Mouse (Mus musculus): ENCODE results near the gene Tmcc3.

The Tmcc3 gene

GRCm38 (mm10) chr10:94466313-94466712 lies 154.6 kb downstream of the Tmcc3 start:
- DNase-seq (ENCODE audit: low read depth, low spot score) = peak; percentile 91

- no peak for DNase-seq (ENCODE audit: low read depth, low spot score)
Measured at GRCm38 (mm10) chr10:94471487-94471886, 159.7 kb downstream of the Tmcc3 start.

DNA sequence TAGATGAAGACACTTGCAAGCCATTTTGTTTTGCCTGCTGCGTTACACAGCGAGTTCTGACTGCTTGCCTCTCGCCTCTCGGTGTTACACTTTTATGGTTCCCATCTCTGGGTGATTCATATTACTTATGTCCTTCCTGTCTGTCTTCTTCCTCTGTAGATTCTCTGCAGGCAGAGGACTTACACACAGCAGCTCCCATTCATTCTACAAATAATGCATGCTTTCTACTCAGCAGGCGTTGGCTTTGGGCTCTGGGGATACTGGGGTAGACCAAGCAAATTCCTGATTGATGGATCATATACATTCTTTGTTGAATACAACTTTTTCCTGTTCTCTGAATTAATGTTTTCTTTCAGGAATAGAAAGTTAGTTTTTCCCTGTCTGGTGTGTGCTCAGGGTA lies 161.8 kb downstream of the Tmcc3 start:
- no peak for DNase-seq (ENCODE audit: low read depth, low spot score)

GRCm38 (mm10) chr10:94474185-94474584 lies 162.4 kb downstream of the Tmcc3 start:
- no peak for DNase-seq (ENCODE audit: low read depth, low spot score)

DNA sequence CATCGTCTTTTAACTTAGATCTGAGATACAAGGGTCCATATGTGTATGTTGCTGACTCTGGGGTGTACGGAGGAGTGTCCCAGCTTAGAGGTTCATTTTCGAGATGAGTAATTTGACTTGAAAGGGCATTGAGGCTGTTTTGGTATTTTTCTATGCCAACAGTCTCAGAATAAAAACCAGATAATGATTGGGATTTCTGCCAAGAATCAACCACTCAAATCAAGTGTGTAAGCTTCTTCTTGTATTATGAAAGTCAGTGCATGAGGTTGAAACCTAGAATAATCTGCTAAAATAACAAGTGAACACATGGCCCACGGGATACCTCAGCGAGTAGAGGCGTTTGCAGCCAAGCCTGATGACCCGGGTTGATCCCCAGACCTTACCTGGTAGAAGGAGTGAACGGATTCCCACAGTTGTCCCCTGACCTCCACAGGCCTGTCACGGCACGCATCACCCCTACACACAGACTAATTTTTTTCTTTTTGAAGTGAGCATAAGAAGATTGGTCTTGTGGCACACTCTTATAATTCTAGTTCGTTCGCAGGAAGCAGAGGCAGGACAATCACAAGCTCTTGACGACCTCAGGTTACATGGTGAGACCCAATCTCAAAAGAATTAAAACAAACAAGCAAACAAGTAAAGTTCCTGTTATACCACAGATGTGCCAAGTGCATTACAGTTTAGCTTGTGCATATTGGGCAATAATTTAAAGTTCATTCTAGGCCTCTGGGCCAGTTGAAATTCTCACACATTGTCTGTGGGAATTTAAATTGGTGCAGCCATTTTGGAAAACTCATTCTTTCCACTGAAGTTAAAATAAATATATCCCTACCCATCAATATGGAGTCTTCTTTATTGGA lies 165.8 kb downstream of the Tmcc3 start:
- no peak for DNase-seq (ENCODE audit: low read depth, low spot score)

DNA sequence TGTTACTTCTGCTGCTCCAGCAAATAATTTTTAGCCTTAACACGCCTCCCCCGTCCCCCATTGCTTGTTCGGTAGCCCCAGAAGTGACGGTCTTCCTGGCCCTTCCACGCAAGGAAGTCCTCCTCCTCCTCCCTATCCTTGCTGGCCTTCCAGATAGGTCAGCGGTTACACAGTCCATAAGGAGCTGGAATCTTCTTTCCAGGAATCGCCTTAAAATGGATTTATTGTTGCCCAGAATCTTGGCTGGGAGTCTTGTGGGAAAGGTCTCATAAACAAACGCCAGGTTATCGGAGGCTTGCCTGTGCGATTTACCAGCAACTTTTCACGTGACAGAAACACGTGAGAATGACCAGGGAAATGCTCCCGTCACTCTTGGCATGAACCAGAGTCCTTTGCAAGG lies 167.9 kb downstream of the Tmcc3 start:
- DNase-seq (ENCODE audit: low read depth, low spot score) = no peak

GRCm38 (mm10) chr10:94480380-94481101 lies 168.8 kb downstream of the Tmcc3 start:
- peak; percentile 94 for DNase-seq (ENCODE audit: low read depth, low spot score)

- DNase-seq (ENCODE audit: low read depth, low spot score) = no peak
Measured at GRCm38 (mm10) chr10:94481613-94482012, 169.9 kb downstream of the Tmcc3 start.

DNA sequence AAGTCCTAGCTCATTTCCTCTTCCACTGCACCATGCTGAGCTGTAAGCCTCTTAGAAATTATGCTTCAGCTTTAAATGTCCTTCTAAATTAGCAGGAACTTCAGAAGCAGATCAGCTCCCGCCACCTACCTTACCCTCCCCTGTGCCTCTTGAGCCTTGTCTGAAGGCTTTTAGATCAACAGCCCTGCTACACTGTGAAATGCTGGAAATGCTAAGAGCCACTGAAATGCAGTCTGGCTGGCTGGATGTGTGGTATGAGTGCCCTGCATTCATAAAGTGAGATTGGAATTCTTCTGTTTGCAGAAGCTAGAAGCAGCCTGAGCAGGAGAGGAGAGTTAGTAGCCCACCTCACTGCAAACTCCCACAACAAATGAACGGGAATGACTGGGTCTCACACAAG lies 174.4 kb downstream of the Tmcc3 start:
- DNase-seq (ENCODE audit: low read depth, low spot score) = no peak

GRCm38 (mm10) chr10:94489509-94489908 lies 177.8 kb downstream of the Tmcc3 start:
- no peak for DNase-seq (ENCODE audit: low read depth, low spot score)

GRCm38 (mm10) chr10:94491006-94491405 lies 179.3 kb downstream of the Tmcc3 start:
- no peak for DNase-seq (ENCODE audit: low read depth, low spot score)

DNA sequence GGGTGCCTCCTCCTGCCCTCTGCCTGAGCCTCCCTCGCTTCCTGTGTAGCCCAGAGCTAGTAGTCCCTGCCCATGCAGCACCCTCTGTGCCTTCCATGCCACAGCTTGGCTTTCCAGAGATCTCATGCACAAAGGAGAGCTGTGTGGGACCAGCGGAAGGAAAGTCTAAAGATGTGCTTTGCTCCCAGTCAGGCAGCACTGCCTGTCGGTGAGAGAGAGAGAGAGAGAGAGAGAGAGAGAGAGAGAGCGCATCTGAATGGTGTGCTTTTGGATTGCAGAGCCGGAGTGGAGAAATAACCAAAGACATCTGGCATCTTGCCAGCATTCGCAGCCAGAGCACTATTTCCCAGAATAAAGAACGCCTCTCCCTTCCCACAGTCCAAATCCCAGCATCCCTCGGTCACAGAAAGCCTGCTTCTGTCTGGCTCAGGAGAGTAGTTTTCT lies 182.7 kb downstream of the Tmcc3 start:
- DNase-seq (ENCODE audit: low read depth, low spot score) = peak; percentile 90

GRCm38 (mm10) chr10:94495496-94496235 lies 183.9 kb downstream of the Tmcc3 start:
- DNase-seq (ENCODE audit: low read depth, low spot score) = no peak

DNA sequence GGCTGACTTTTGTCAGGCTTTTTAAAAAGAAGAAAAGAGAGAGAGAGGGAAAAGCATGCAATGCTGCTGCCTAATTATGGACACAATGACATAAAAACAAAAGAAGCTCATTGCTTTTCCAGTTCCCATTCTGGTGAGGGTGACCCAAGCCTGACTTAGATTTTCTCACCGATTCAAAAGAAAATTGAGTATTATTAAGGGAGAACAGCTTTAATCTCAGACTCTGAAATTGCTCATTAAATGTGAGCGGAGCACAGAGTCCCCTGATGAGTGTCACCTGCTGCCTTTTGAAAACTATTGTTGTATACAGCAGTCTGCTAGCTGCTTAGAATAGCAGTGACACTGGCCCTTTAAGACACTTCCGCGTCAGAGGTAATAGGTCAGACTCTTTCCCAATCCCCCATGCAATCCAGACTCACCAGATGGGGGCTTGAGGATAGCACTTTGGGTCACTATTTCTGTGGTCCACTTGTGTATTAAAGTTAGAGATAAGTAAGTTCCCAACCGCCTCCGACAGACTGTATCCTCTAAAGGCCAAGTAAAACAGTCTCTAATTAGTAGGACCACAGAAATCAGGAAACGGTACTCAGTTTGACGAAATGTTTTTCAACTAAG lies 185.2 kb downstream of the Tmcc3 start:
- DNase-seq (ENCODE audit: low read depth, low spot score) = no peak

DNA sequence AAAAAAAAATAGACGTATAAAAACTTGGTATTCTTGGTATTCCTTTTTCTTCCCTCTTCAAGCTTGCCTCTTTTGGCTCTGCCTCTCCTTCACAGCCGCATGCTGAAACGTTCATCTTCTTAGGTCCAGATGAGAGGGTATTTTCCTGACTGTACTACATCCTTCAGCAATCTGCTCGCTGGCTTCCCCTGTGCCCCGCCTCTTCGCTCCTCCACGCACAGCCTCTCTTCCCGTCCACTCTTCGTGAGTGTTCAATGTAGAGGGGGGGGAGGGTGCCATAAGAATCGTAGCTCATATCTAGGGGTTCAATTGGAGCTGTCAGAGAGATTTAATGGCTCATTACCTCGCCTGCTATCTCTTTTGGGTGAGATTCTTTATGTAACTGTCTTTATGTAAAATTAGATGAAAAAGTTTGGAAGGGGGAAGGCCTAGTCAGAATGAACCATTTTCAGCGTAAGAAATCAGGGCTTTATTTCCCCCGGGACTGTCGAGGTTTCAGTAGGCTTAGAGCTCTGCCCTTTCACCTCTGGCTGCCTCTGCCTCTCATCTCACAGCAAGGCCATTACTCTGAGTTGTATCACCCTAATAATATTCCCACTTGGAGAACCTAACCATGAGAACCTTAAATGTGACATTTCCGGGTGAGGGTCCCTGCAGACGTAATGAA lies 188.6 kb downstream of the Tmcc3 start:
- peak; percentile 23 for DNase-seq (ENCODE audit: low read depth, low spot score)

GRCm38 (mm10) chr10:94500877-94501273 lies 189.1 kb downstream of the Tmcc3 start:
- no peak for DNase-seq (ENCODE audit: low read depth, low spot score)

- no peak for DNase-seq (ENCODE audit: low read depth, low spot score)
Measured at GRCm38 (mm10) chr10:94501796-94502195, 190.0 kb downstream of the Tmcc3 start.

- peak; percentile 10 for DNase-seq (ENCODE audit: low read depth, low spot score)
Measured at GRCm38 (mm10) chr10:94505248-94505772, 193.6 kb downstream of the Tmcc3 start.

GRCm38 (mm10) chr10:94508863-94509262 lies 197.1 kb downstream of the Tmcc3 start:
- DNase-seq (ENCODE audit: low read depth, low spot score) = no peak

GRCm38 (mm10) chr10:94512771-94513170 lies 201.0 kb downstream of the Tmcc3 start:
- DNase-seq (ENCODE audit: low read depth, low spot score) = no peak

- DNase-seq (ENCODE audit: low read depth, low spot score) = peak; percentile 64
Measured at GRCm38 (mm10) chr10:94514091-94514505, 202.3 kb downstream of the Tmcc3 start.
